Mouse (Mus musculus): ENCODE measurements around the gene Gm7903. TPM values are rescaled to one million over a fixed set of nuclear protein-coding genes. Genes with fewer than 3 reads are reported as not detected.
"Not testable (repeated sequence)": the region's sequence is repeated elsewhere in the genome, so short reads cannot be mapped to it uniquely, and the experiment has no call there.

Gene Gm7903
- polyA plus RNA-seq (2011; ENCODE audit: insufficient read depth, insufficient read length, low read depth, missing spikeins), result 0.18 TPM in 1 of 2 replicates, not detected in the other

- H3K9ac ChIP-seq (ENCODE audit: low read depth, poor library complexity, severe bottlenecking); H3K4me1 ChIP-seq (ENCODE audit: control insufficient read depth, insufficient read depth, low read length); H3K4me3 ChIP-seq (ENCODE audit: low read depth, low read length); H3K9me3 ChIP-seq (replicated peaks; ENCODE audit: control insufficient read depth, insufficient read depth, low read length, poor library complexity, severe bottlenecking); H3K27ac ChIP-seq (ENCODE audit: insufficient read depth, low read length); H3K36me3 ChIP-seq (ENCODE audit: control insufficient read depth, insufficient read depth, low read length, poor library complexity, severe bottlenecking); H3K27me3 ChIP-seq (ENCODE audit: control insufficient read depth, insufficient read depth, low read length, poor library complexity, severe bottlenecking): not testable (repeated sequence)
Observed at GRCm38 (mm10) chrX:135433535-135433934, at the start of gene Gm7903. TSS of gene Gm7903 (plus strand) at chrX:135433835.

GRCm38 (mm10) chrX:135403578-135403977 lies 30.1 kb upstream of the Gm7903 start:
- H3K36me3 ChIP-seq (ENCODE audit: control insufficient read depth, insufficient read depth, low read length, poor library complexity, severe bottlenecking), result not testable (repeated sequence)

GRCm38 (mm10) chrX:135421203-135421602 lies 12.4 kb upstream of the Gm7903 start:
- H3K27ac ChIP-seq (ENCODE audit: insufficient read depth, low read length); H3K9me3 ChIP-seq (replicated peaks; ENCODE audit: control insufficient read depth, insufficient read depth, low read length, poor library complexity, severe bottlenecking); H3K9ac ChIP-seq (ENCODE audit: low read depth, poor library complexity, severe bottlenecking); H3K4me1 ChIP-seq (ENCODE audit: control insufficient read depth, insufficient read depth, low read length); H3K36me3 ChIP-seq (ENCODE audit: control insufficient read depth, insufficient read depth, low read length, poor library complexity, severe bottlenecking); H3K27me3 ChIP-seq (ENCODE audit: control insufficient read depth, insufficient read depth, low read length, poor library complexity, severe bottlenecking); H3K4me3 ChIP-seq (ENCODE audit: low read depth, low read length): not testable (repeated sequence)

More at GRCm38 (mm10) chrX:135403578-135403977, 30.1 kb upstream of the Gm7903 start:
- H3K4me3 ChIP-seq (ENCODE audit: low read depth, low read length); H3K9ac ChIP-seq (ENCODE audit: low read depth, poor library complexity, severe bottlenecking); H3K4me1 ChIP-seq (ENCODE audit: control insufficient read depth, insufficient read depth, low read length); H3K27me3 ChIP-seq (ENCODE audit: control insufficient read depth, insufficient read depth, low read length, poor library complexity, severe bottlenecking); H3K27ac ChIP-seq (ENCODE audit: insufficient read depth, low read length); H3K9me3 ChIP-seq (replicated peaks; ENCODE audit: control insufficient read depth, insufficient read depth, low read length, poor library complexity, severe bottlenecking): not testable (repeated sequence)

GRCm38 (mm10) chrX:135421824-135422223 lies 11.8 kb upstream of the Gm7903 start:
- H3K27me3 ChIP-seq (ENCODE audit: control insufficient read depth, insufficient read depth, low read length, poor library complexity, severe bottlenecking); H3K9me3 ChIP-seq (replicated peaks; ENCODE audit: control insufficient read depth, insufficient read depth, low read length, poor library complexity, severe bottlenecking); H3K36me3 ChIP-seq (ENCODE audit: control insufficient read depth, insufficient read depth, low read length, poor library complexity, severe bottlenecking); H3K4me1 ChIP-seq (ENCODE audit: control insufficient read depth, insufficient read depth, low read length); H3K9ac ChIP-seq (ENCODE audit: low read depth, poor library complexity, severe bottlenecking); H3K4me3 ChIP-seq (ENCODE audit: low read depth, low read length); H3K27ac ChIP-seq (ENCODE audit: insufficient read depth, low read length): not testable (repeated sequence)

- H3K36me3 ChIP-seq (ENCODE audit: control insufficient read depth, insufficient read depth, low read length, poor library complexity, severe bottlenecking); H3K4me1 ChIP-seq (ENCODE audit: control insufficient read depth, insufficient read depth, low read length); H3K27ac ChIP-seq (ENCODE audit: insufficient read depth, low read length); H3K27me3 ChIP-seq (ENCODE audit: control insufficient read depth, insufficient read depth, low read length, poor library complexity, severe bottlenecking); H3K9me3 ChIP-seq (replicated peaks; ENCODE audit: control insufficient read depth, insufficient read depth, low read length, poor library complexity, severe bottlenecking); H3K4me3 ChIP-seq (ENCODE audit: low read depth, low read length); H3K9ac ChIP-seq (ENCODE audit: low read depth, poor library complexity, severe bottlenecking): not testable (repeated sequence)
Observed at GRCm38 (mm10) chrX:135422473-135422872, 11.2 kb upstream of the Gm7903 start.

- not testable (repeated sequence) for H3K4me1 ChIP-seq (ENCODE audit: control insufficient read depth, insufficient read depth, low read length); H3K27me3 ChIP-seq (ENCODE audit: control insufficient read depth, insufficient read depth, low read length, poor library complexity, severe bottlenecking); H3K36me3 ChIP-seq (ENCODE audit: control insufficient read depth, insufficient read depth, low read length, poor library complexity, severe bottlenecking); H3K9me3 ChIP-seq (replicated peaks; ENCODE audit: control insufficient read depth, insufficient read depth, low read length, poor library complexity, severe bottlenecking); H3K4me3 ChIP-seq (ENCODE audit: low read depth, low read length); H3K9ac ChIP-seq (ENCODE audit: low read depth, poor library complexity, severe bottlenecking); H3K27ac ChIP-seq (ENCODE audit: insufficient read depth, low read length)
Observed at GRCm38 (mm10) chrX:135464160-135464559, 30.5 kb downstream of the Gm7903 start.

- not testable (repeated sequence) for H3K9ac ChIP-seq (ENCODE audit: low read depth, poor library complexity, severe bottlenecking); H3K36me3 ChIP-seq (ENCODE audit: control insufficient read depth, insufficient read depth, low read length, poor library complexity, severe bottlenecking); H3K27ac ChIP-seq (ENCODE audit: insufficient read depth, low read length); H3K4me3 ChIP-seq (ENCODE audit: low read depth, low read length); H3K9me3 ChIP-seq (replicated peaks; ENCODE audit: control insufficient read depth, insufficient read depth, low read length, poor library complexity, severe bottlenecking); H3K4me1 ChIP-seq (ENCODE audit: control insufficient read depth, insufficient read depth, low read length); H3K27me3 ChIP-seq (ENCODE audit: control insufficient read depth, insufficient read depth, low read length, poor library complexity, severe bottlenecking)
Observed at GRCm38 (mm10) chrX:135481902-135482301, 48.3 kb downstream of the Gm7903 start.

GRCm38 (mm10) chrX:135483183-135483582 lies 49.5 kb downstream of the Gm7903 start:
- H3K4me3 ChIP-seq (ENCODE audit: low read depth, low read length); H3K4me1 ChIP-seq (ENCODE audit: control insufficient read depth, insufficient read depth, low read length); H3K27me3 ChIP-seq (ENCODE audit: control insufficient read depth, insufficient read depth, low read length, poor library complexity, severe bottlenecking); H3K9ac ChIP-seq (ENCODE audit: low read depth, poor library complexity, severe bottlenecking); H3K36me3 ChIP-seq (ENCODE audit: control insufficient read depth, insufficient read depth, low read length, poor library complexity, severe bottlenecking); H3K27ac ChIP-seq (ENCODE audit: insufficient read depth, low read length); H3K9me3 ChIP-seq (replicated peaks; ENCODE audit: control insufficient read depth, insufficient read depth, low read length, poor library complexity, severe bottlenecking): not testable (repeated sequence)

Other genes starting within 250 kb of the Gm7903 start
- not detected in 2 replicates for gene Tceal6, start 223.1 kb upstream of the Gm7903 start, polyA plus RNA-seq (2011; ENCODE audit: insufficient read depth, insufficient read length, low read depth, missing spikeins)
- gene Pramel3, start 131.5 kb upstream of the Gm7903 start, polyA plus RNA-seq (2011; ENCODE audit: insufficient read depth, insufficient read length, low read depth, missing spikeins), result not detected in 2 replicates
- gene Gm5128, start 60.6 kb upstream of the Gm7903 start, polyA plus RNA-seq (2011; ENCODE audit: insufficient read depth, insufficient read length, low read depth, missing spikeins), result not detected in 2 replicates
- not detected in 2 replicates for gene AV320801, start 60.8 kb downstream of the Gm7903 start, polyA plus RNA-seq (2011; ENCODE audit: insufficient read depth, insufficient read length, low read depth, missing spikeins)
- gene Nxf7, start 164.9 kb downstream of the Gm7903 start, polyA plus RNA-seq (2011; ENCODE audit: insufficient read depth, insufficient read length, low read depth, missing spikeins), result 6.4 TPM in 2 replicates
- gene Prame, start 193.9 kb downstream of the Gm7903 start, polyA plus RNA-seq (2011; ENCODE audit: insufficient read depth, insufficient read length, low read depth, missing spikeins), result not detected in 2 replicates